Mouse (Mus musculus): ENCODE data around the gene Apoc1.

The Apoc1 gene

GRCm38 (mm10) chr7:19691873-19692865 is at the start of gene Apoc1:
Gene Apoc1, minus strand, starts transcription at chr7:19692660.
- peak; percentile 85 for DNase-seq

- no peak for DNase-seq
These were observed 49.0 kb upstream of the Apoc1 start for GRCm38 (mm10) chr7:19741329-19742031.

- peak; percentile 65 for DNase-seq
These were observed 47.8 kb upstream of the Apoc1 start for GRCm38 (mm10) chr7:19740269-19740668.

- DNase-seq, result no peak
These were observed 46.3 kb upstream of the Apoc1 start for GRCm38 (mm10) chr7:19738771-19739170.

GRCm38 (mm10) chr7:19736389-19737057 is 44.1 kb upstream of the Apoc1 start:
- no peak for DNase-seq

- DNase-seq, result no peak
These were observed 41.8 kb upstream of the Apoc1 start for GRCm38 (mm10) chr7:19734178-19734666.

- no peak for DNase-seq
These were observed 34.1 kb upstream of the Apoc1 start for GRCm38 (mm10) chr7:19726541-19726940.

- peak; percentile 84 for DNase-seq
These were observed 31.7 kb upstream of the Apoc1 start for GRCm38 (mm10) chr7:19724167-19724566.

GRCm38 (mm10) chr7:19722754-19723195 is 30.3 kb upstream of the Apoc1 start:
- peak; percentile 81 for DNase-seq

GRCm38 (mm10) chr7:19719200-19719599 is 26.7 kb upstream of the Apoc1 start:
- no peak for DNase-seq

GRCm38 (mm10) chr7:19718297-19718952 is 26.0 kb upstream of the Apoc1 start:
- no peak for DNase-seq

- no peak for DNase-seq
These were observed 24.9 kb upstream of the Apoc1 start for GRCm38 (mm10) chr7:19717346-19717745.

- no peak for DNase-seq
These were observed 24.4 kb upstream of the Apoc1 start for GRCm38 (mm10) chr7:19716822-19717221.

GRCm38 (mm10) chr7:19716055-19716682 is 23.7 kb upstream of the Apoc1 start:
- DNase-seq, result no peak

- peak; percentile 100 for DNase-seq
These were observed 23.0 kb upstream of the Apoc1 start, which contains the start of gene Tomm40 for GRCm38 (mm10) chr7:19715239-19716054. Gene Tomm40, minus strand, starts transcription at chr7:19715438.

GRCm38 (mm10) chr7:19714836-19715235 is 22.4 kb upstream of the Apoc1 start:
- DNase-seq, result no peak

- DNase-seq, result no peak
These were observed 21.1 kb upstream of the Apoc1 start for GRCm38 (mm10) chr7:19713598-19713997.

- DNase-seq, result no peak
These were observed 20.7 kb upstream of the Apoc1 start for GRCm38 (mm10) chr7:19713196-19713595.

- no peak for DNase-seq
These were observed 20.0 kb upstream of the Apoc1 start for GRCm38 (mm10) chr7:19712414-19712813.

- no peak for DNase-seq
These were observed 18.2 kb upstream of the Apoc1 start for GRCm38 (mm10) chr7:19710650-19711049.

GRCm38 (mm10) chr7:19705271-19705670 is 12.8 kb upstream of the Apoc1 start:
- no peak for DNase-seq
